Mouse (Mus musculus): ENCODE results near the gene Mblac2.

The Mblac2 gene

DNA sequence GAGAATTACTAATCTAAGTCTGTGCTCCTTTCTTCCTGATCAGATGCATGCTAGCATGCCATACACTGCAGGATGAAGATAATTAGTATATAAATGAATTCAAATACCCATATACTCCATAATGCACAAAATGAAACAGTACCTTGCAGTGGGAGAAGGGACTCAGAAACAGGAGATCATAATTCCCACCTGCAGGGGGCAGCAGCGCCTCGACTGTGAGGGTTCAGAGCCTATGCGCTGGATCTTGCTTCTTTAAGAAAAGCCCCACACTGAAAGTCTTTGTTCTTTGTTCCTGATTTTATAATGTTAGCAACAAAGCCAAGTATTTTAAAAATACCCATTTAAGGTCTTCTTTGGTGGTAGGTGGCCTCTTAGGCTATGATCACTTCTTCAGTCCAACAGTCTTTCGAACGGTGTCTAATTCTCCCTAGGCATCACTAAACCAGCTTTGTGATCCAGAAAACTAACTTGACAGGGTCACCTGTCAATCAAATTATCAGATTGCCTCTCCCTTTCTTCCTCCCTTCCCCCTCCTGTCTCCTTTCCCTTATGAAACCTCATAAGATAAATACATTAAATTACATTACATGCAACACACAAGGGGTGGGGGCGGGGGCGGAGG, 56.0 kb downstream of the Mblac2 start:
- TF ChIP-seq GATA4 (IDR thresholded peaks at IDR 0.05; ENCODE audit: insufficient replicate concordance, low read length) = no peak

DNA sequence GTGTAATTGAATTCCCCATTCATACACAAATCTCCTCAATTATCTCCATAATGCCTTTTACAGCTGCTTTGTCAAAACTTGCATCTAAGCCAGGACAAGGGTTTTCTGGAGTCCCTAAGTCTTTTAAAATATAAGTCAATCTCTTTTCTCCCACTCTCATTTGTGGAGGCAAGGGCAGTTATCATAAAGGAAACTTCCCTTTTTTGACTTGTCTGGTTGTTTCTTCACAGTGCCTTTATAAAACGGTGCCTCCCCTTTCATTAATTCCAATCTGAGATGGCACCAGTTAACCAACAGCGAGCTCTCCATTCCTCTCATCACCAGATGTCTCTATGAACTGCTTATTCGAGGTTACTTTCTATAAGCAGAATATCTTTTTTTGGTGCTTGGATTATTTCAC, 65.1 kb downstream of the Mblac2 start:
- no peak for TF ChIP-seq GATA4 (IDR thresholded peaks at IDR 0.05; ENCODE audit: insufficient replicate concordance, low read length)

DNA sequence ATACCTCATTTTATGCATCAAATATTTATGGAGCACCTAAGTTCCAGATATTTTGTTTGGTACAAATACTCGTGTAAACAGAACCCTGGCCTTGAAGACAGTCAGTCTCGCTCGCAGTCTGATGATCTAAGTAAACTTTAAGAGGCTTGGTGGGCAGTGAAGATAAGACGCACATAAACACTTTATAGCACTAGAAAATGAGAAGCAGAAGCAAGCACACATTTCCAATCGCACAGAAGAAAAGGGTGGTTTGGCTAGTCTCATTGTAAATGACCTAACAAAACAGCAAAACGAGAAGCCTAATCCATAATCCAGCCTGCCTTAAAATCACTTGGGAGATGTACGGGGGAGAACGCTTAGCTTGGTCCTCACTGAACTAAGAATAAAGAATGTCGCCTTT, 71.3 kb downstream of the Mblac2 start:
- no peak for TF ChIP-seq GATA4 (IDR thresholded peaks at IDR 0.05; ENCODE audit: insufficient replicate concordance, low read length)

DNA sequence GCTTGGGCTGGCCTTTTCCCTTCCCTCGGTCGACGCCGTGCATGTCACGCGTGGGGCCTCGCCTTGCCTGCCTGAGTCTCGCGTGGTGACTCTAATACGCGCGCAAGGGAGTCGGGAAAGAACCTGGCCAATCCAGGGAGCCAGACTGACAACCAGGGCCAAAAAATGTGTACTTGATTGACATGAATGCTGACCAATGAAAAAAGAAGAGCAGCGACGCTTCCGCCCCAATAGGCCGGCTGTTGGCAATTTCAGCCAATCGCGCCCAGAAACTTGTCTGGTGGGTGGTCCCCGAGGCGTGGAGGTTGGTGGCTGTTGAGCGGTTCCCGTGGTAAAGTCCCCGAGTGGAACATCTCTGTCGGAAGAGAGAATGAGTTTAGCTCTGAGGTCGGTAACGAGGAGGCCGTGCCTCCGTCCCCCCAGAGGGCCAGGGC, 71.8 kb downstream of the Mblac2 start, which contains the start of gene Cetn3:
Gene Cetn3, plus strand, starts transcription at position 107 of the 434 bp plus-strand sequence.
- TF ChIP-seq GATA4 (IDR thresholded peaks at IDR 0.05; ENCODE audit: insufficient replicate concordance, low read length) = no peak

- TF ChIP-seq GATA4 (IDR thresholded peaks at IDR 0.05; ENCODE audit: insufficient replicate concordance, low read length) = no peak
Observed at GRCm38 (mm10) chr13:81783405-81784342, 72.5 kb downstream of the Mblac2 start.

GRCm38 (mm10) chr13:81785766-81786480, 74.8 kb downstream of the Mblac2 start:
- TF ChIP-seq GATA4 (IDR thresholded peaks at IDR 0.05; ENCODE audit: insufficient replicate concordance, low read length) = no peak

GRCm38 (mm10) chr13:81790160-81790559, 79.0 kb downstream of the Mblac2 start:
- no peak for TF ChIP-seq GATA4 (IDR thresholded peaks at IDR 0.05; ENCODE audit: insufficient replicate concordance, low read length)

GRCm38 (mm10) chr13:81791861-81792260, 80.7 kb downstream of the Mblac2 start:
- TF ChIP-seq GATA4 (IDR thresholded peaks at IDR 0.05; ENCODE audit: insufficient replicate concordance, low read length) = no peak

- TF ChIP-seq GATA4 (IDR thresholded peaks at IDR 0.05; ENCODE audit: insufficient replicate concordance, low read length) = no peak
Observed at GRCm38 (mm10) chr13:81793850-81794249, 82.7 kb downstream of the Mblac2 start.

DNA sequence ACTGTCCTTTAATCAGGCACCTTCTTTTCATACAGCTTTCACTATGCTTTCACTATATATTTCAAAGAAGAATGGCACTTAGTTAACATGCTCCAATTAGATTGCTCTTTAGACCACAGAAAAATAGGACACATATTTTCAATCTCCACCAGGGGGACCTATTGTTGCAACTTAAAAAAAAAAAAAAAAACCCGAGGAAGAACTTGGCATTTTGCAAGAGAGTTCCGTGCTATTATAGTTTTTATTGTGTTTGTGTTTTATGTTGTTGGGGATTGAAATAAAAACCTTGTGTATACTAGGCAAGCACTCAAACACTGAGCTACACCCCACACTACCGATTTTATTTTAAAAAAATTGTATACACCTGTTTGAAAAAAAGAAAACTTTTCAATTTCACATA, 90.0 kb downstream of the Mblac2 start:
- no peak for TF ChIP-seq GATA4 (IDR thresholded peaks at IDR 0.05; ENCODE audit: insufficient replicate concordance, low read length)
